Mouse (Mus musculus) olfactory bulb, adult 2 months (tissue): ENCODE measurements around the gene Wnk4.

ENCODE experiments used
- CTCF ChIP-seq: fragments of 200-500 bp; IDR thresholded peaks from 2 replicates; pipeline ENCODE4 v1.5.1; 2012; ENCODE audit warnings: low read depth, mild to moderate bottlenecking, low read length, moderate library complexity; ENCODE audit not compliant: insufficient read depth
- POLR2A ChIP-seq: fragments of 200-500 bp; IDR thresholded peaks from 2 replicates; pipeline ENCODE4 v1.6.1; 2012; ENCODE audit warnings: mild to moderate bottlenecking, low read depth, low read length, moderate library complexity; ENCODE audit not compliant: insufficient read depth

- no peak for TF ChIP-seq POLR2A
- no peak for TF ChIP-seq CTCF
Observed at GRCm38 (mm10) chr11:101255826-101256775, 4.3 kb upstream of the Wnk4 start.
